Mouse (Mus musculus) v-Abl transformed pro-B cells (cell line): ENCODE results near the gene Serinc2.

Experiments used
- in situ Hi-C, 2 experiments: fragments of 400-800 bp; cut with MboI; formaldehyde crosslinking; loops; one replicate each; pipeline ENCODE4 v1.15.1; 2025; ENCODE audit not compliant: unreplicated experiment in 2 of 2

Gene Serinc2

GRCm38 (mm10) chr4:130279105-130279504, at the start of gene Serinc2:
Serinc2 (minus strand) TSS chr4:130279205.
- in situ Hi-C loops: no loop called here

GRCm38 (mm10) chr4:130327366-130327765, 48.4 kb upstream of the Serinc2 start:
- in situ Hi-C loops: no loop called here

GRCm38 (mm10) chr4:130325446-130325845, 46.4 kb upstream of the Serinc2 start:
- in situ Hi-C loops: no loop called here

- in situ Hi-C loops: no loop called here
Observed at GRCm38 (mm10) chr4:130323607-130324006, 44.6 kb upstream of the Serinc2 start.

GRCm38 (mm10) chr4:130323165-130323564, 44.2 kb upstream of the Serinc2 start:
- in situ Hi-C loops: no loop called here

GRCm38 (mm10) chr4:130322567-130322966, 43.6 kb upstream of the Serinc2 start:
- in situ Hi-C loops: no loop called here

- in situ Hi-C loops: no loop called here
Observed at GRCm38 (mm10) chr4:130321640-130322039, 42.6 kb upstream of the Serinc2 start.

GRCm38 (mm10) chr4:130319564-130319963, 40.6 kb upstream of the Serinc2 start:
- in situ Hi-C loops: no loop called here

GRCm38 (mm10) chr4:130318122-130318521, 39.1 kb upstream of the Serinc2 start:
- in situ Hi-C loops: no loop called here

- in situ Hi-C loops: no loop called here
Observed at GRCm38 (mm10) chr4:130316691-130317090, 37.7 kb upstream of the Serinc2 start.

- in situ Hi-C loops: no loop called here
Observed at GRCm38 (mm10) chr4:130315771-130316527, 36.9 kb upstream of the Serinc2 start.

GRCm38 (mm10) chr4:130313552-130313951, 34.5 kb upstream of the Serinc2 start:
- in situ Hi-C loops: no loop called here

- in situ Hi-C loops: no loop called here
Observed at GRCm38 (mm10) chr4:130312526-130312925, 33.5 kb upstream of the Serinc2 start.

GRCm38 (mm10) chr4:130309254-130309653, 30.2 kb upstream of the Serinc2 start:
- in situ Hi-C loops: no loop called here

GRCm38 (mm10) chr4:130308231-130309081, 29.5 kb upstream of the Serinc2 start, which contains the start of the genes Fabp3 and Gm10570:
Fabp3 (plus strand) TSS chr4:130308595.
Gm10570 (minus strand) TSS chr4:130308674.
- in situ Hi-C loops: no loop called here

- in situ Hi-C loops: no loop called here
Observed at GRCm38 (mm10) chr4:130307851-130308230, 28.8 kb upstream of the Serinc2 start.

GRCm38 (mm10) chr4:130306796-130307630, 28.0 kb upstream of the Serinc2 start:
- in situ Hi-C loops: no loop called here

GRCm38 (mm10) chr4:130304746-130305145, 25.7 kb upstream of the Serinc2 start:
- in situ Hi-C loops: no loop called here

- in situ Hi-C loops: no loop called here
Observed at GRCm38 (mm10) chr4:130302285-130302870, 23.4 kb upstream of the Serinc2 start.

GRCm38 (mm10) chr4:130299629-130300018, 20.6 kb upstream of the Serinc2 start:
- in situ Hi-C loops: loop anchor here in 1 of 2 experiments (5.0 kb wide), 1 partner anchor 582 kb away; no protein-coding TSS in a partner anchor
